Mouse (Mus musculus) mature B cell (primary cell): ENCODE data around the gene Tacc3.

Experiments used
- in situ Hi-C: fragments of 300-500 bp; cut with MboI; formaldehyde crosslinking; loops from 2 replicates; pipeline ENCODE4 v1.14.3; 2019

The Tacc3 gene

DNA sequence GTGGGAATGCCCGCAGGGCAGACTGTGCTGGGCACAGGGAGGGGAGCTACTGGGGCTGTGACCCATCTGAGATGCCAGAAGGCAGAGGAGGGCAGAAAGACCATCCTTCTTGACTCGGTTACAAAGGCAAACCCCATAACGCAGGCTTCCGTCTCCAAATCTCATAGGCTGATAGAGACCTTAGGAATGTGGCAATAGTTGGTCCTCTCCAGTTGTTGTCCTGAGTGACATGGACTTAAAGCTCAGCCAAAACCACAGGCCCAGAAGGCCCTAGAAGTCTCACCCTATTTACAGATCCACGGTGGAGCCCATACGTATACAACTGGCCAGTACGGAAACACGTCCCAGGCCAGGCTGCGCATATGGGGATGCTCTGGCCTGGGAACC is 36.5 kb downstream of the Tacc3 start:
- in situ Hi-C loops: no loop called here

DNA sequence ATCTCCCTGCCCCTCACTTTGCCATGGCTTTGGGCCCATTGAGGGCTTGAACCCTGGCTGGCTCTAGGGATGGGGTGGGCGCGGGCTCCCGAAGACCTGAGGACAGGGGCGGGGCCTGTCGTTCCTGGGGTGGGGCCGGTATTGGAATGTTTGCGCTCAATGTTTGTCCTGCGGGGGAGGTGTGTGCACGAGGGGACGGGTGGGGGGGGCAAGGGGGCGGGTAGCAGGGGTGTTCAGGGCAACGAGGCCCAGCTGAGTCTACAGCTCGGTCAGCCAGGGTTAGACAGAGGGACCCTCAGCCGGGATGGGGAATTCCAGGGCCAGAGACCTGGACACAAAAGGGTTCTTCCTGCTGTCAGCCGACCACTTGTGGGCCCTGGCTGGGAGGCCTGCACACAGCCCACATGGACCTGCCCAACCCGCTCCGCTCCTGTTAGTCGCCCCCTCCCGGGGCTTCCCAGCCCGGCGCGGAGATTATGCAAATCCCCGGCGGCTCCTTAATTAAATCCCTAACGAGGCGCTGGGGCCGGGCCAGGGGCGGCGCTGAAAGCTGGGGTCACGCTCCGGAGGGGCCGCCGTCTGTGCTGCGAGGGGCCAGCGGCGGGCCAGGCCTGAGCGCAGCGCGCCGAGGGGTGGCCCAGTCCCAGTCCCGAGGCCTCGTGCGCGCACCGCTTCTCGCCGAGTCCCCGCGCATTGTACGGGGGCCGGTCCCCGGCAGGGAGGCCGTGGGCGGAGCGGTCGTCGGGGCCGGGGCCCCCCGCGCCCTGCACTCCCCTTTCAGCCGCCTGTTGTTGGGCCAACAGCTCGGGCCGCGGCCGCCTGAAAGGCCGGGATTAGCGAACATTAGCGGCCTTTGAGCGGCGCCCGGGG is 37.2 kb downstream of the Tacc3 start:
- in situ Hi-C loops: no loop called here

- in situ Hi-C loops: no loop called here
Observed at GRCm38 (mm10) chr5:33695718-33696121, 37.8 kb downstream of the Tacc3 start.

GRCm38 (mm10) chr5:33696430-33696829 is 38.5 kb downstream of the Tacc3 start:
- in situ Hi-C loops: no loop called here

GRCm38 (mm10) chr5:33697534-33697933 is 39.6 kb downstream of the Tacc3 start:
- in situ Hi-C loops: no loop called here

DNA sequence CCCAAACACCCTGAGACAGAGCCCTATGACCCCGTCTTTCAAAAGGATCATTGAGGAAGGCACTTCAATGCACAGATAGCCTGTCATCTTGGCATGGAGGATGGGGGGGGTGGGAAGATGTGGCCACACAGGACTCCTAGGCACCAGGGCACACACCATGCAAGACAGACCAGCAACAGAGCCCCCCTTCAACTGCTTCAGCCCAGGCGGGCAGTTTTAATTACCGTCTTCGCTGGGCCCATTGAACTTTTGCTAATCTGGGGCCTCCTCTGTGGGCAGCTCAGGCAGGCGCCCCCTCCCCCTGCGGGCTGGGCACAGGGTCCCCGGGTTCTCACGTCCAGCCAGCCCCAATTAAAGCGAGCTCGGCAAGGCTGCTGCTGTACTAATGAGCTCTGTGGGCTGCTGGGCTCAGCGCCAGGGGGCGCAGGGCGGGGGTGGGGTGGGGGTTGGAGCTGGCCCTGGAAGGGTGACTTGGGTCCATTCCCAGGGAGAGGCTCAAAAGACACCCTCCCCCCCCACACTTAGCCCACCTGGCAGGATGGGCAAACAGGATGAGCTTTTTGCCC is 40.1 kb downstream of the Tacc3 start:
- in situ Hi-C loops: no loop called here

- in situ Hi-C loops: no loop called here
Observed at GRCm38 (mm10) chr5:33698669-33699068, 40.7 kb downstream of the Tacc3 start.

- in situ Hi-C loops: no loop called here
Observed at GRCm38 (mm10) chr5:33700010-33700409, 42.1 kb downstream of the Tacc3 start.

DNA sequence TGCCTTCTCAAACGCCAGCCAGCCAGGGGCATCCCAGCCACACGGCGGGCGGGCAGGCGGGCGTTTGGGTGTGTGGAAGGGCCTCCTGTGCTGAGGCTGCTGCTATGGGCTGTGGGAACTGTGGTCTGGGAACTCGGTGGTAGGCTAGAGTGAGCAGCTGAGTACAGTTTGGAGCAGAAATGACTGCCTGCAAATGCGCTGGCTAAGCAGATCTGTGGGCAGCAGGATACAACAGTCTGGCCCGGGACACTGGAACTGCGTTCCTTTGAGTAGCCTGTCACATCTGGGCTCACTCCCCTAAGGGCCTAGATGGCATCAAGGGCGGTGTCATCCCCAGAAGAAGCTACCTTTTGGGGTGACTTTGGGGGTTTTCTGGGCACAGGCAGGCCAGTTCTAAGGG is 43.9 kb downstream of the Tacc3 start:
- in situ Hi-C loops: no loop called here

- in situ Hi-C loops: no loop called here
Observed at GRCm38 (mm10) chr5:33703999-33704398, 46.1 kb downstream of the Tacc3 start.

- in situ Hi-C loops: no loop called here
Observed at GRCm38 (mm10) chr5:33704945-33705611, 47.1 kb downstream of the Tacc3 start.

DNA sequence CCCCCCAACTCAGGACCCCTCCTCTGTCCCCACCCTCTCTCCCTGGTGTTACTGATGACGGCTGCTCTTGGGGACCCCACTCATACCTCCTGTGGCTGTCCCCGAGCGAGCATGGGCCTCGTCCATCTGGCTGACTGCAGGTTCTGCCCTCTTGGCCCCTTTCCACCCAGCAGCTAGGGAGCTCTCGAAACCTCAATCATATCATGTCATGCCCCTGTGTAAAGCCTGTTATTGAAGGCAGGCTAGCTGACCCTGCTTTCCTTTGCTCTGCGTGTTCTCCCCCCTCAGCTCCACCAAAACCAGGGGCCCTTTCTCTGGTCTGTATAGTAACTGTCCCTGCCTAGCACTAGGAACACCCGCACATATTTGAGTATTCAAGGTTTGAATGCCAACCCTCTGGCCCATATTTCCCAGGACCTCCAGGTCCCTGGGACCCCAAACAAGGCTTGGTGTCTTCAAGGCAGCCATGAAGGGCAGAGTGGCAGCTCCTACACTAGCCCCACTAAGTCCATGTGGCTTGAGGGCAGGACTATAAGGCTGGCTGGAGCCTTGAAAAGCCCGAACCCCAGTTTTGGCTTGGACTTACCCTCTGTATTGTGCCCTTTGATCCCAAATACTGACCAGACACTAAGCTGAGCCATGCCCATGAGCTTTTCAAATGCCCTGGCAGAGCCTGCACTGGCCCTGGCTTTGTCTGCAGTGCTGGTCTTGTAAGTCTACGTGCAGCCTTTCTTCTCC is 47.9 kb downstream of the Tacc3 start:
- in situ Hi-C loops: no loop called here

- in situ Hi-C loops: no loop called here
Observed at GRCm38 (mm10) chr5:33706350-33706629, 48.4 kb downstream of the Tacc3 start.

GRCm38 (mm10) chr5:33707163-33707562 is 49.2 kb downstream of the Tacc3 start:
- in situ Hi-C loops: no loop called here

GRCm38 (mm10) chr5:33709037-33709436 is 51.1 kb downstream of the Tacc3 start:
- in situ Hi-C loops: no loop called here

DNA sequence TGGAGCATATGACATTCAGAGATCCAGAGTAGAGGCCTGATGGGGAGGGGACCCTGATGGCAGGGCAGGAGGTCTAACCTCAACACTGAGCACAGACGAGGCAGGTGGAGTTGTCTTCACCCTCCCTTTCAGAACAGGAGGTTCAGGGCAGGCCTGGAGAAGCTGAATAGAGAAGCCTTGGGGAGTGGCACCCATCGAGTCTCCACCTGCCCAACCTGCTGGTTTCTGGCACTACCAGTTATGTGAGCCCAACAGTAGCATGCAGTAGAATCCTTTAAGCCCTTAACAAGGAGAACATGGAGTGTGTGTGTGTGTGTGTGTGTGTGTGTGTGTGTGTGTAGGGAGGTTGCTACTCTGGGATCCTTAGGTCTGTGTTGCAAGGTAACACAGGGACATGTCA is 54.6 kb downstream of the Tacc3 start:
- in situ Hi-C loops: no loop called here

DNA sequence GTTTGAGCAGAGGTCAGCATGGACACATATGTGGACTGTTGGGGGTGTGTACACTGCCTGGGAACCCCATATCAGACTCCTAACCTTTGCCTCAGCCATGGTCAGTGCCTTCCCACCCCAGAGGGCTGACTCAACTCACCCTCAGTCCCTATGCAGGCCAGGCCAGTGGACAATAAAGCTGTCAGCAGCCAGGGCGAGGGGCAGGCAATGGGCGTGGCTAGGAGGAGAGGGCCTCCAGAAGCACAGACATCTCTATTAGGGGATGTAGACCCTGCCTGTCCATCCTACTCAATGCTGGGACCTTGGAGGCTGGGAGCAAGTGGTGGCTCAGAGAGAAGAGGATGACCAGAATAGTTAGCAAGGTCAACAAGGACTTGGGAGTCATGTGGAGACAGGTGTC is 57.3 kb downstream of the Tacc3 start:
- in situ Hi-C loops: no loop called here

DNA sequence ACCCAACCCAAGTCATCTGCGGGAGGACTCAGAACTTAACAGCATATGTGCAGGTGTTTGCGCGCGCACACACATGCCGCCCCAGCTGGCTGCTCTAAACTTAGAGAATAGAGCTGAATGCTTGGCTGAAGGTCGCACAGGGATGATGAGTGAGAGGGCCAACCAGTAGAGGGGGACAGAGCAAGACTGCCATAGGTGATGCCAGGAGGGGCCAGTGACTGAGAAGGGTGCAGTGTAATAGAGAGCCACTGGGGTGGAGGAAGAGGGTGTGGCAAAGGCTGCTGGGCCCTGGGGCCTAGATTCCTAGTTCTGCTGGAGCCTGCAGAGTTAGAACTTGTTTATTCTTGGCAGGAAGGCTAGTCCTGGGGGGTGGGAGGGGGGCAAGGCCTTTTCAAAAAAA is 58.5 kb downstream of the Tacc3 start:
- in situ Hi-C loops: no loop called here

GRCm38 (mm10) chr5:33718460-33718859 is 60.5 kb downstream of the Tacc3 start:
- in situ Hi-C loops: no loop called here

GRCm38 (mm10) chr5:33720852-33721490 is 63.0 kb downstream of the Tacc3 start:
- in situ Hi-C loops: no loop called here

- in situ Hi-C loops: no loop called here
Observed at GRCm38 (mm10) chr5:33721541-33722265, 63.8 kb downstream of the Tacc3 start, which contains the start of gene Fgfr3. TSS of gene Fgfr3 (plus strand) at chr5:33721674.
